Mouse (Mus musculus) forebrain, embryonic 13.5 days (tissue): ENCODE results near the gene Atp5d. TPM values are rescaled to one million over a fixed set of nuclear protein-coding genes. Genes with fewer than 3 reads are reported as not detected.

Experiments used
- ATAC-seq: fragments of 200-750 bp; cut with Nextera tagmentation; 2 replicates; pipeline ENCODE4 v1.8.0; 2017
- H3K27ac ChIP-seq: fragments of 300-500 bp; sonication (generic); 2 replicates; pipeline ENCODE4 v1.5.1; 2015; ENCODE audit warnings: inconsistent platforms, mild to moderate bottlenecking, moderate library complexity
- H3K27me3 ChIP-seq: fragments of 300-500 bp; sonication (generic); 2 replicates; pipeline ENCODE4 v1.6.1; 2015; ENCODE audit warnings: mild to moderate bottlenecking, inconsistent platforms
- H3K36me3 ChIP-seq: fragments of 300-500 bp; sonication (generic); 2 replicates; pipeline ENCODE4 v1.6.1; 2015; ENCODE audit warnings: mild to moderate bottlenecking, inconsistent platforms; ENCODE audit not compliant: poor library complexity, severe bottlenecking
- H3K4me1 ChIP-seq: fragments of 300-500 bp; sonication (generic); 2 replicates; pipeline ENCODE4 v1.6.1; 2015; ENCODE audit warnings: inconsistent platforms
- H3K4me2 ChIP-seq: fragments of 300-500 bp; sonication (generic); 2 replicates; pipeline ENCODE4 v1.6.1; 2015; ENCODE audit warnings: inconsistent platforms, mild to moderate bottlenecking, moderate library complexity
- H3K4me3 ChIP-seq: fragments of 300-500 bp; sonication (generic); 2 replicates; pipeline ENCODE4 v1.5.1; 2015; ENCODE audit warnings: mild to moderate bottlenecking, inconsistent platforms
- H3K9ac ChIP-seq: fragments of 300-500 bp; sonication (generic); 2 replicates; pipeline ENCODE4 v1.6.1; 2015; ENCODE audit warnings: mild to moderate bottlenecking, inconsistent platforms
- H3K9me3 ChIP-seq: fragments of 300-500 bp; sonication (generic); replicated peaks from 2 replicates; pipeline ENCODE4 v1.6.1; 2016; ENCODE audit warnings: inconsistent platforms
- WGBS: fragments of 180-500 bp; shearing (Covaris S2); methylation state at CpG from one replicate; pipeline ENCODE4 v1.1.7; 2015; 5-methylcytosine and 5-hydroxymethylcytosine counted together
- polyA plus RNA-seq: library from polyadenylated mRNA; unstranded; fragments of >200 nt; fragmentation: Nextera tagmentation; extraction: Ambion mirVana; gene quantifications from 2 replicates; pipeline ENCODE4 v1.2.1, GENCODE M21; 2015

Gene Atp5d
- polyA plus RNA-seq, 1 experiment from 2014 or later, result 459 TPM

GRCm38 (mm10) chr10:80187739-80188138, 49.3 kb downstream of the Atp5d start:
- Histone ChIP-seq H3K9me3 (no peaks in the 10 kb centered on the region), H3K4me2 (no peak overlapping the region), H3K27me3 (no peaks in the 10 kb centered on the region), H3K4me3 (no peak overlapping the region), H3K36me3 (peaks cover 39% of the 10 kb centered on the region), H3K9ac (no peak overlapping the region), H3K27ac (no peak overlapping the region), H3K4me1 (peaks cover 35% of the 10 kb centered on the region)
- no peak for ATAC-seq
- 84% methylated on average over 10 of the region's 10 CpGs for WGBS

DNA sequence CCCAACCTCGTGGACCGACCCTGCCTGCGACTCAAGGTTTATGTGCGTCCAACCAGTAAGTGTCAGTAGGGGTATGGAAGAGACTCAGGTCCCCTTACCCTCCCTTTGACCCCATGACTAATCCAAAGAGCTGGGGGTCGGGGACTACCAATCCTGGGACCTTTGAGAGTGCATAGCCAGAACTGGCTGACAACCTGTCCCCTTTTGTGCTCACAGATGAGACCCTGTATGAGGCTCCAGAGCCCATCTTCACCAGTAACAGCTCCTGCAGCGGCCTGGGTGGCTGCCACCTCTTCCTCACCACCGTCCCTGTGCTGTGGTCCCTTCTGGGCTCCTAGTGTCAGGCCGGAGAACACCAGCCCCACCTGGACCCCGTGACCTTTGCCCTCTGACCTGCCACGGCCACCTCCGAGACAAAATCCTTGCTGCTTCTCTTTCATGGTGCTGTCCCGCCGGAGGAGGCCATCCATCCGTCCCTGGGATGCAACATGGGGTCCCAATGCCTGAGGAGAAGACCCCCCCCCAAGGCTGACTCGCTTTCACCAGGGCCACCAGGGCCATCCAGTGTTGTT, 50.1 kb downstream of the Atp5d start:
- Histone ChIP-seq H3K9ac (no peak overlapping the region), H3K4me1 (peaks cover 35% of the 10 kb centered on the region), H3K9me3 (no peaks in the 10 kb centered on the region), H3K4me2 (no peak overlapping the region), H3K36me3 (peaks cover 32% of the 10 kb centered on the region), H3K27ac (no peak overlapping the region), H3K27me3 (no peaks in the 10 kb centered on the region), H3K4me3 (no peak overlapping the region)
- 68% methylated on average over 15 of the region's 15 CpGs for WGBS
- ATAC-seq, result no peak

- Histone ChIP-seq H3K9me3 (no peaks in the 10 kb centered on the region), H3K9ac (peak overlapping the region; percentile 85), H3K4me3 (peak overlapping the region; percentile 49), H3K4me2 (peak overlapping the region; percentile 74), H3K27ac (peak overlapping the region; percentile 90), H3K36me3 (peaks cover 27% of the 10 kb centered on the region), H3K27me3 (no peaks in the 10 kb centered on the region), H3K4me1 (peaks cover 38% of the 10 kb centered on the region)
- ATAC-seq, result peak; percentile 53
- WGBS, result 3% methylated on average over 21 of the region's 21 CpGs
Observed at GRCm38 (mm10) chr10:80189999-80190398, 51.6 kb downstream of the Atp5d start.

GRCm38 (mm10) chr10:80190491-80191051, 52.1 kb downstream of the Atp5d start:
- H3K9me3 ChIP-seq, result no peaks in the 10 kb centered on the region
- H3K4me1 ChIP-seq, result peaks cover 33% of the 10 kb centered on the region
- no peaks in the 10 kb centered on the region for H3K27me3 ChIP-seq
- peak overlapping the region; percentile 85 for H3K9ac ChIP-seq
- H3K4me2 ChIP-seq, result peak overlapping the region; percentile 74
- peak overlapping the region; percentile 49 for H3K4me3 ChIP-seq
- ATAC-seq, result peak; percentile 48
- peak overlapping the region; percentile 90 for H3K27ac ChIP-seq
- whole genome bisulfite sequencing, result under 1% methylated on average over 48 of the region's 48 CpGs
- peaks cover 27% of the 10 kb centered on the region for H3K36me3 ChIP-seq

GRCm38 (mm10) chr10:80193976-80194375, 55.5 kb downstream of the Atp5d start:
- peaks cover 22% of the 10 kb centered on the region for H3K4me1 ChIP-seq
- peaks cover 3% of the 10 kb centered on the region for H3K36me3 ChIP-seq
- no peaks in the 10 kb centered on the region for H3K27me3 ChIP-seq
- 53% methylated on average over 6 of the region's 6 CpGs for WGBS
- H3K9me3 ChIP-seq, result no peaks in the 10 kb centered on the region
- no peak overlapping the region for H3K4me2 ChIP-seq
- H3K4me3 ChIP-seq, result no peak overlapping the region
- H3K9ac ChIP-seq, result no peak overlapping the region
- H3K27ac ChIP-seq, result peak overlapping the region; percentile 48; the same call in 1 of the 2 replicates
- ATAC-seq, result no peak

GRCm38 (mm10) chr10:80194441-80194840, 56.0 kb downstream of the Atp5d start:
- no peak overlapping the region for H3K4me3 ChIP-seq
- H3K36me3 ChIP-seq, result no peaks in the 10 kb centered on the region
- H3K27ac ChIP-seq, result peak overlapping the region; percentile 48; the same call in 1 of the 2 replicates
- H3K4me1 ChIP-seq, result peaks cover 19% of the 10 kb centered on the region
- H3K9me3 ChIP-seq, result no peaks in the 10 kb centered on the region
- no peak overlapping the region for H3K9ac ChIP-seq
- 12% methylated on average over 8 of the region's 8 CpGs for WGBS
- no peaks in the 10 kb centered on the region for H3K27me3 ChIP-seq
- H3K4me2 ChIP-seq, result no peak overlapping the region
- ATAC-seq, result no peak

Other genes with a start within 250 kb of the Atp5d start
- not detected in 2 replicates for gene Cfd, start 247.8 kb upstream of the Atp5d start, polyA plus RNA-seq
- 49.0 and 59.0 TPM in 2 replicates for gene Med16, start 229.7 kb upstream of the Atp5d start, polyA plus RNA-seq
- 33.6 TPM in 1 of 2 replicates, not detected in the other for gene Gm26602, start 227.8 kb upstream of the Atp5d start, polyA plus RNA-seq
- gene Kiss1r, start 221.7 kb upstream of the Atp5d start, polyA plus RNA-seq, result 1.0 and 1.3 TPM in 2 replicates
- 200 and 217 TPM in 2 replicates for gene R3hdm4, start 217.4 kb upstream of the Atp5d start, polyA plus RNA-seq
- 2.5 and 3.6 TPM in 2 replicates for gene Arid3a, start 211.6 kb upstream of the Atp5d start, polyA plus RNA-seq
- 80.2 and 94.8 TPM in 2 replicates for gene Wdr18, start 178.5 kb upstream of the Atp5d start, polyA plus RNA-seq
- gene Grin3b, start 167.9 kb upstream of the Atp5d start, polyA plus RNA-seq, result 0.38 and 0.57 TPM in 2 replicates
- 11.2 and 12.0 TPM in 2 replicates for gene Tmem259, start 154.3 kb upstream of the Atp5d start, polyA plus RNA-seq
- 30.0 and 32.2 TPM in 2 replicates for gene Cnn2, start 150.0 kb upstream of the Atp5d start, polyA plus RNA-seq
- 3.1 and 3.9 TPM in 2 replicates for gene Abca7, start 142.1 kb upstream of the Atp5d start, polyA plus RNA-seq
- gene Arhgap45, start 122.0 kb upstream of the Atp5d start, polyA plus RNA-seq, result 1.2 and 1.3 TPM in 2 replicates
- gene Polr2e, start 98.8 kb upstream of the Atp5d start, polyA plus RNA-seq, result 193 and 199 TPM in 2 replicates
- gene Gpx4, start 91.5 kb upstream of the Atp5d start, polyA plus RNA-seq, result 487 and 489 TPM in 2 replicates
- gene Sbno2, start 33.1 kb upstream of the Atp5d start, polyA plus RNA-seq, result 11.6 and 13.6 TPM in 2 replicates
- gene Stk11, start 22.8 kb upstream of the Atp5d start, polyA plus RNA-seq, result 20.7 and 21.6 TPM in 2 replicates
- 21.2 and 26.8 TPM in 2 replicates for gene Cbarp, start 2.2 kb downstream of the Atp5d start, polyA plus RNA-seq
- gene Midn, start 9.6 kb downstream of the Atp5d start, polyA plus RNA-seq, result 35.1 and 37.9 TPM in 2 replicates
- 274 and 308 TPM in 2 replicates for gene Cirbp, start 27.4 kb downstream of the Atp5d start, polyA plus RNA-seq
- 12.2 and 12.6 TPM in 2 replicates for gene 1600002K03Rik, start 34.3 kb downstream of the Atp5d start, polyA plus RNA-seq
- 17.7 and 19.5 TPM in 2 replicates for gene Efna2, start 40.9 kb downstream of the Atp5d start, polyA plus RNA-seq
- 62.1 and 64.7 TPM in 2 replicates for gene Mum1, start 87.8 kb downstream of the Atp5d start, polyA plus RNA-seq
- gene Ndufs7, start 110.5 kb downstream of the Atp5d start, polyA plus RNA-seq, result 267 and 274 TPM in 2 replicates
- gene Gamt, start 122.4 kb downstream of the Atp5d start, polyA plus RNA-seq, result 18.2 and 18.3 TPM in 2 replicates
- gene Dazap1, start 122.9 kb downstream of the Atp5d start, polyA plus RNA-seq, result 61.7 and 64.9 TPM in 2 replicates
- gene Rps15, start 153.8 kb downstream of the Atp5d start, polyA plus RNA-seq, result 805 and 828 TPM in 2 replicates
- gene Apc2, start 157.3 kb downstream of the Atp5d start, polyA plus RNA-seq, result 129 and 140 TPM in 2 replicates
- 42.7 and 43.3 TPM in 2 replicates for gene 2310011J03Rik, start 181.9 kb downstream of the Atp5d start, polyA plus RNA-seq
- 2.9 and 3.0 TPM in 2 replicates for gene Pcsk4, start 190.9 kb downstream of the Atp5d start, polyA plus RNA-seq
- 2.0 and 3.0 TPM in 2 replicates for gene Reep6, start 191.3 kb downstream of the Atp5d start, polyA plus RNA-seq
- 0.18 and 0.21 TPM in 2 replicates for gene Adamtsl5, start 209.8 kb downstream of the Atp5d start, polyA plus RNA-seq
- gene Plk5, start 217.8 kb downstream of the Atp5d start, polyA plus RNA-seq, result 0.40 and 0.64 TPM in 2 replicates
- 15.5 and 16.6 TPM in 2 replicates for gene Mex3d, start 249.0 kb downstream of the Atp5d start, polyA plus RNA-seq